Mouse (Mus musculus): ENCODE results near the gene Mok. TPM values are rescaled to one million over a fixed set of nuclear protein-coding genes. Genes with fewer than 3 reads are reported as not detected.

Gene Mok
- total RNA-seq, 1 experiment from 2014 or later: 0.70 TPM

GRCm38 (mm10) chr12:110851414-110851813 lies 10.7 kb upstream of the Mok start:
- ATAC-seq (ENCODE audit: extremely low read depth, insufficient number of reproducible peaks, low FRiP score, poor library complexity, severe bottlenecking): no peak

- ATAC-seq (ENCODE audit: extremely low read depth, insufficient number of reproducible peaks, low FRiP score, poor library complexity, severe bottlenecking): no peak
Observed at GRCm38 (mm10) chr12:110850929-110851256, 10.2 kb upstream of the Mok start.

- peak; percentile 52 for ATAC-seq (ENCODE audit: extremely low read depth, insufficient number of reproducible peaks, low FRiP score, poor library complexity, severe bottlenecking)
Observed at GRCm38 (mm10) chr12:110850010-110850928, 9.5 kb upstream of the Mok start, which contains the start of gene Zfp839. Zfp839 (plus strand) TSS chr12:110850253.

GRCm38 (mm10) chr12:110846191-110846765 lies 5.5 kb upstream of the Mok start:
- no peak for ATAC-seq (ENCODE audit: extremely low read depth, insufficient number of reproducible peaks, low FRiP score, poor library complexity, severe bottlenecking)

GRCm38 (mm10) chr12:110845131-110845880 lies 4.6 kb upstream of the Mok start:
- ATAC-seq (ENCODE audit: extremely low read depth, insufficient number of reproducible peaks, low FRiP score, poor library complexity, severe bottlenecking): 0 out of 2 replicates have a peak, but pooled peaks have one; percentile 15

- ATAC-seq (ENCODE audit: extremely low read depth, insufficient number of reproducible peaks, low FRiP score, poor library complexity, severe bottlenecking): 0 out of 2 replicates have a peak, but pooled peaks have one; percentile 3
Observed at GRCm38 (mm10) chr12:110844227-110845130, 3.7 kb upstream of the Mok start.

GRCm38 (mm10) chr12:110843194-110844048 lies 2.7 kb upstream of the Mok start:
- ATAC-seq (ENCODE audit: extremely low read depth, insufficient number of reproducible peaks, low FRiP score, poor library complexity, severe bottlenecking): peak; percentile 75

- no peak for ATAC-seq (ENCODE audit: extremely low read depth, insufficient number of reproducible peaks, low FRiP score, poor library complexity, severe bottlenecking)
Observed at GRCm38 (mm10) chr12:110841731-110842493, 1.2 kb upstream of the Mok start.

- ATAC-seq (ENCODE audit: extremely low read depth, insufficient number of reproducible peaks, low FRiP score, poor library complexity, severe bottlenecking): no peak
Observed at GRCm38 (mm10) chr12:110837850-110838249, 2.9 kb downstream of the Mok start.

GRCm38 (mm10) chr12:110837192-110837841 lies 3.4 kb downstream of the Mok start:
- ATAC-seq (ENCODE audit: extremely low read depth, insufficient number of reproducible peaks, low FRiP score, poor library complexity, severe bottlenecking): no peak

- no peak for ATAC-seq (ENCODE audit: extremely low read depth, insufficient number of reproducible peaks, low FRiP score, poor library complexity, severe bottlenecking)
Observed at GRCm38 (mm10) chr12:110836729-110837128, 4.0 kb downstream of the Mok start.

- ATAC-seq (ENCODE audit: extremely low read depth, insufficient number of reproducible peaks, low FRiP score, poor library complexity, severe bottlenecking): no peak
Observed at GRCm38 (mm10) chr12:110835182-110835581, 5.6 kb downstream of the Mok start.

GRCm38 (mm10) chr12:110830293-110831024 lies 10.3 kb downstream of the Mok start:
- no peak for ATAC-seq (ENCODE audit: extremely low read depth, insufficient number of reproducible peaks, low FRiP score, poor library complexity, severe bottlenecking)

GRCm38 (mm10) chr12:110828908-110829307 lies 11.8 kb downstream of the Mok start:
- ATAC-seq (ENCODE audit: extremely low read depth, insufficient number of reproducible peaks, low FRiP score, poor library complexity, severe bottlenecking): no peak

- no peak for ATAC-seq (ENCODE audit: extremely low read depth, insufficient number of reproducible peaks, low FRiP score, poor library complexity, severe bottlenecking)
Observed at GRCm38 (mm10) chr12:110822366-110822765, 18.4 kb downstream of the Mok start.

GRCm38 (mm10) chr12:110821787-110822186 lies 19.0 kb downstream of the Mok start:
- no peak for ATAC-seq (ENCODE audit: extremely low read depth, insufficient number of reproducible peaks, low FRiP score, poor library complexity, severe bottlenecking)

Measured in neutrophil, adult 5-6 weeks (primary cell).